Mouse (Mus musculus): Measurements from ENCODE around the gene Scg5. TPM values are rescaled to one million over a fixed set of nuclear protein-coding genes. Genes with fewer than 3 reads are reported as not detected.

The Scg5 gene
- polyA plus RNA-seq, 1 experiment from 2014 or later, result 9.4 TPM

GRCm38 (mm10) chr2:113793521-113793920 is 35.4 kb downstream of the Scg5 start:
- no peak overlapping the region for H3K9ac ChIP-seq (ENCODE audit: low read depth, low read length)
- DNase-seq (ENCODE audit: low spot score), result no peak
- WGBS, result 80% methylated on average over 3 of the region's 3 CpGs
- H3K27me3 ChIP-seq (replicated peaks; ENCODE audit: control insufficient read depth, insufficient read depth, low read length), result no peaks in the 10 kb centered on the region
- no peak overlapping the region for H3K27ac ChIP-seq (replicated peaks; ENCODE audit: low read depth, low read length)
- H3K4me1 ChIP-seq (ENCODE audit: control insufficient read depth, insufficient read depth, low read length), result no peaks in the 10 kb centered on the region
- H3K4me3 ChIP-seq (ENCODE audit: low read depth, low read length), result no peak overlapping the region
- no peak overlapping the region for H3K4me2 ChIP-seq (ENCODE audit: low read depth, low read length)
- no peaks in the 10 kb centered on the region for H3K36me3 ChIP-seq (ENCODE audit: control insufficient read depth, insufficient read depth, low read length)
- no peaks in the 10 kb centered on the region for H3K9me3 ChIP-seq (ENCODE audit: control insufficient read depth, low read length)
- ATAC-seq (ENCODE audit: low read depth), result no peak

- Histone ChIP-seq H3K4me3 (ENCODE audit: low read depth, low read length) (no peak overlapping the region), H3K4me1 (ENCODE audit: control insufficient read depth, insufficient read depth, low read length) (no peaks in the 10 kb centered on the region), H3K36me3 (ENCODE audit: control insufficient read depth, insufficient read depth, low read length) (no peaks in the 10 kb centered on the region), H3K9ac (ENCODE audit: low read depth, low read length) (no peak overlapping the region), H3K27me3 (replicated peaks; ENCODE audit: control insufficient read depth, insufficient read depth, low read length) (no peaks in the 10 kb centered on the region), H3K27ac (replicated peaks; ENCODE audit: low read depth, low read length) (no peak overlapping the region), H3K4me2 (ENCODE audit: low read depth, low read length) (no peak overlapping the region), H3K9me3 (ENCODE audit: control insufficient read depth, low read length) (no peaks in the 10 kb centered on the region)
- DNase-seq (ENCODE audit: low spot score) (no peak), ATAC-seq (ENCODE audit: low read depth) (no peak)
- 84% methylated on average over 4 of the region's 4 CpGs for WGBS
Measured at GRCm38 (mm10) chr2:113788821-113789387, 40.0 kb downstream of the Scg5 start.

DNA sequence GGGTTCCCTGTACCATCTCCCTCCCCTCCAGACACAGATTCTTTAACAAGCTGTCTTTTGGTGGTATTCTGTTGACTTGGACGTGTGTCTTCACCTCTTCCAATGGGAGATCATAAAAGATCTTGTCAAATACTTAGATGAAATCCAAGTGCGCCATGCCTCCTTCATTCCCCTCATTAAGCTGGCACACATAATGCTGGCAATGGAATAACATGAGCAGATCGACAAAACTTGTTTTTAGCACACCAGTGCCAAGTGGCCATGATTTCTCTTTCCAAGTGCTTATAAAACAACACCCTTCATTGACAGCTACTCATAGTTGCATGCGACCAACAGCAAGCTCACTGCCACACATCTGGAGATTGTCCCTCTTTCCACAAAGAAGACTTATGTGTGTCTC is 41.0 kb downstream of the Scg5 start:
- ATAC-seq (ENCODE audit: low read depth), result no peak
- DNase-seq (ENCODE audit: low spot score), result no peak
- Histone ChIP-seq H3K4me2 (ENCODE audit: low read depth, low read length) (no peak overlapping the region), H3K36me3 (ENCODE audit: control insufficient read depth, insufficient read depth, low read length) (no peaks in the 10 kb centered on the region), H3K4me3 (ENCODE audit: low read depth, low read length) (no peak overlapping the region), H3K4me1 (ENCODE audit: control insufficient read depth, insufficient read depth, low read length) (no peaks in the 10 kb centered on the region), H3K27me3 (replicated peaks; ENCODE audit: control insufficient read depth, insufficient read depth, low read length) (no peaks in the 10 kb centered on the region), H3K9ac (ENCODE audit: low read depth, low read length) (no peak overlapping the region), H3K27ac (replicated peaks; ENCODE audit: low read depth, low read length) (no peak overlapping the region), H3K9me3 (ENCODE audit: control insufficient read depth, low read length) (no peaks in the 10 kb centered on the region)
- WGBS, result 82% methylated on average over 4 of the region's 4 CpGs

GRCm38 (mm10) chr2:113784851-113785250 is 44.1 kb downstream of the Scg5 start:
- Histone ChIP-seq H3K4me1 (ENCODE audit: control insufficient read depth, insufficient read depth, low read length) (no peaks in the 10 kb centered on the region), H3K4me3 (ENCODE audit: low read depth, low read length) (no peak overlapping the region), H3K36me3 (ENCODE audit: control insufficient read depth, insufficient read depth, low read length) (no peaks in the 10 kb centered on the region), H3K27me3 (replicated peaks; ENCODE audit: control insufficient read depth, insufficient read depth, low read length) (no peaks in the 10 kb centered on the region), H3K9me3 (ENCODE audit: control insufficient read depth, low read length) (no peaks in the 10 kb centered on the region), H3K4me2 (ENCODE audit: low read depth, low read length) (no peak overlapping the region), H3K27ac (replicated peaks; ENCODE audit: low read depth, low read length) (no peak overlapping the region), H3K9ac (ENCODE audit: low read depth, low read length) (no peak overlapping the region)
- 59% methylated on average over 3 of the region's 3 CpGs for WGBS
- no peak for ATAC-seq (ENCODE audit: low read depth)
- no peak for DNase-seq (ENCODE audit: low spot score)

GRCm38 (mm10) chr2:113781521-113781920 is 47.4 kb downstream of the Scg5 start:
- Histone ChIP-seq H3K9me3 (ENCODE audit: control insufficient read depth, low read length) (no peaks in the 10 kb centered on the region), H3K27me3 (replicated peaks; ENCODE audit: control insufficient read depth, insufficient read depth, low read length) (no peaks in the 10 kb centered on the region), H3K27ac (replicated peaks; ENCODE audit: low read depth, low read length) (no peak overlapping the region), H3K4me3 (ENCODE audit: low read depth, low read length) (no peak overlapping the region), H3K4me2 (ENCODE audit: low read depth, low read length) (no peak overlapping the region), H3K9ac (ENCODE audit: low read depth, low read length) (no peak overlapping the region), H3K4me1 (ENCODE audit: control insufficient read depth, insufficient read depth, low read length) (no peaks in the 10 kb centered on the region), H3K36me3 (ENCODE audit: control insufficient read depth, insufficient read depth, low read length) (no peaks in the 10 kb centered on the region)
- ATAC-seq (ENCODE audit: low read depth) (no peak), DNase-seq (ENCODE audit: low spot score) (no peak)
- 75% methylated on average over 4 of the region's 4 CpGs for WGBS

GRCm38 (mm10) chr2:113781107-113781506 is 47.8 kb downstream of the Scg5 start:
- WGBS, result 63% methylated on average over 5 of the region's 5 CpGs
- no peak overlapping the region for H3K9ac ChIP-seq (ENCODE audit: low read depth, low read length)
- H3K27ac ChIP-seq (replicated peaks; ENCODE audit: low read depth, low read length), result no peak overlapping the region
- H3K4me2 ChIP-seq (ENCODE audit: low read depth, low read length), result no peak overlapping the region
- no peaks in the 10 kb centered on the region for H3K36me3 ChIP-seq (ENCODE audit: control insufficient read depth, insufficient read depth, low read length)
- no peaks in the 10 kb centered on the region for H3K27me3 ChIP-seq (replicated peaks; ENCODE audit: control insufficient read depth, insufficient read depth, low read length)
- H3K9me3 ChIP-seq (ENCODE audit: control insufficient read depth, low read length), result no peaks in the 10 kb centered on the region
- ATAC-seq (ENCODE audit: low read depth), result no peak
- DNase-seq (ENCODE audit: low spot score), result no peak
- no peaks in the 10 kb centered on the region for H3K4me1 ChIP-seq (ENCODE audit: control insufficient read depth, insufficient read depth, low read length)
- H3K4me3 ChIP-seq (ENCODE audit: low read depth, low read length), result no peak overlapping the region

GRCm38 (mm10) chr2:113779336-113779735 is 49.6 kb downstream of the Scg5 start:
- no peak overlapping the region for H3K9ac ChIP-seq (ENCODE audit: low read depth, low read length)
- ATAC-seq (ENCODE audit: low read depth) (no peak), DNase-seq (ENCODE audit: low spot score) (no peak)
- no peaks in the 10 kb centered on the region for H3K36me3 ChIP-seq (ENCODE audit: control insufficient read depth, insufficient read depth, low read length)
- no peak overlapping the region for H3K4me2 ChIP-seq (ENCODE audit: low read depth, low read length)
- no peaks in the 10 kb centered on the region for H3K27me3 ChIP-seq (replicated peaks; ENCODE audit: control insufficient read depth, insufficient read depth, low read length)
- H3K4me3 ChIP-seq (ENCODE audit: low read depth, low read length), result no peak overlapping the region
- H3K27ac ChIP-seq (replicated peaks; ENCODE audit: low read depth, low read length), result no peak overlapping the region
- no peaks in the 10 kb centered on the region for H3K4me1 ChIP-seq (ENCODE audit: control insufficient read depth, insufficient read depth, low read length)
- WGBS, result 71% methylated on average over 3 of the region's 3 CpGs
- no peaks in the 10 kb centered on the region for H3K9me3 ChIP-seq (ENCODE audit: control insufficient read depth, low read length)

DNA sequence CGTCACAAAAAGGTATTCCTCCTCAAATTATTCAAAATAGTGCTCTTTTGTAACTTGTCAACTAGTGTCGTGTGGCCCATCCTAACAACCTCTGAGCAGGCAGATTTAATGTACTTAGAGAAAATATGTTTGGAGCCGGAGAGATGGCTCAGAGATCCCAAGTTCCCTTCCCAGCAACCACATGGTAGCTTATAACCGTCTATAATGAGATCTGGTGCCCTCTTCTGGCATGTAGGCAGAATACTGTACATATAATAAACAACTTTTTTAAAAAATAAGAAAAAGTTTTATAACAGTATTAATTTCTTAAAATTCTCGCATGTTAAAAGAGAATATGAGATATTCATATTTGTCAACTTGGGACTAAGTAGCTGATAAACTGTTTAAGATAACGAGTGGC is 50.9 kb downstream of the Scg5 start:
- WGBS, result 70% methylated on average over 6 of the region's 6 CpGs
- Histone ChIP-seq H3K27ac (replicated peaks; ENCODE audit: low read depth, low read length) (no peak overlapping the region), H3K4me1 (ENCODE audit: control insufficient read depth, insufficient read depth, low read length) (no peaks in the 10 kb centered on the region), H3K9me3 (ENCODE audit: control insufficient read depth, low read length) (no peaks in the 10 kb centered on the region), H3K36me3 (ENCODE audit: control insufficient read depth, insufficient read depth, low read length) (no peaks in the 10 kb centered on the region), H3K4me2 (ENCODE audit: low read depth, low read length) (no peak overlapping the region), H3K4me3 (ENCODE audit: low read depth, low read length) (no peak overlapping the region), H3K9ac (ENCODE audit: low read depth, low read length) (no peak overlapping the region), H3K27me3 (replicated peaks; ENCODE audit: control insufficient read depth, insufficient read depth, low read length) (no peaks in the 10 kb centered on the region)
- no peak for ATAC-seq (ENCODE audit: low read depth)
- DNase-seq (ENCODE audit: low spot score), result no peak

DNA sequence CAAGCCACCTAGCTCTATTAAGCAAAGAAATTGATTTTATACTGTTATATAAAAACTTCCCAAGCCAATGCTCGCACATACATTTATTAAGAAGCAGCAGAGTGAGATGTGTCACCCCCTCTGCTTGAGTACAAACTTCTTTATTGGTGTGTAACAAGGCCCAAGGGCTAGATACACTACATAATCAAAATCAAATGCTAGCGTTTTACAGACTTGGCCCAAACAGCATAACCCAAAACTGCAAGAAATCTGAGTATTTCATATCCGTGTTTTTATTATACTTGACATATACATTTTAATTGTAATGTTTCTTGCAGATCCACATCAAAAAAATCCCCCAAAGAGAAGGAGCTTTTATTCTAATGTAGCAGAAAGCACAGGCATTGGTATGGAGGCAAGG is 52.6 kb downstream of the Scg5 start:
- WGBS, result 52% methylated on average over 3 of the region's 3 CpGs
- DNase-seq (ENCODE audit: low spot score), result peak; percentile 39

More for the DNA sequence above, 52.6 kb downstream of the Scg5 start:
- no peaks in the 10 kb centered on the region for H3K4me1 ChIP-seq (ENCODE audit: control insufficient read depth, insufficient read depth, low read length)
- no peak overlapping the region for H3K27ac ChIP-seq (replicated peaks; ENCODE audit: low read depth, low read length)
- no peaks in the 10 kb centered on the region for H3K9me3 ChIP-seq (ENCODE audit: control insufficient read depth, low read length)
- no peaks in the 10 kb centered on the region for H3K36me3 ChIP-seq (ENCODE audit: control insufficient read depth, insufficient read depth, low read length)
- no peak for ATAC-seq (ENCODE audit: low read depth)
- no peaks in the 10 kb centered on the region for H3K27me3 ChIP-seq (replicated peaks; ENCODE audit: control insufficient read depth, insufficient read depth, low read length)
- H3K4me2 ChIP-seq (ENCODE audit: low read depth, low read length), result no peak overlapping the region
- H3K9ac ChIP-seq (ENCODE audit: low read depth, low read length), result no peak overlapping the region
- no peak overlapping the region for H3K4me3 ChIP-seq (ENCODE audit: low read depth, low read length)
